Mouse (Mus musculus) B cell, adult 2 months (primary cell): ENCODE results near the gene Odf3.
A peak's percentile ranks its signal among the peaks of the same experiment; 100 is the strongest.

Source experiments
- DNase-seq, 2 experiments: peaks; one replicate each; pipeline ENCODE4 v3.0.0; 2022

The Odf3 gene

GRCm38 (mm10) chr7:140847755-140848580 is at the start of gene Odf3:
Gene Odf3 (plus strand): TSS chr7:140847805.
- no peak for DNase-seq

- no peak for DNase-seq
Measured at GRCm38 (mm10) chr7:140798212-140798611, 49.4 kb upstream of the Odf3 start.

- DNase-seq = no peak
Measured at GRCm38 (mm10) chr7:140802629-140803028, 45.0 kb upstream of the Odf3 start.

GRCm38 (mm10) chr7:140805704-140806103 is 41.9 kb upstream of the Odf3 start:
- DNase-seq = peak; percentile 22 to 27

GRCm38 (mm10) chr7:140810496-140810895 is 37.1 kb upstream of the Odf3 start:
- DNase-seq = no peak

- DNase-seq = no peak
Measured at GRCm38 (mm10) chr7:140811714-140812113, 35.9 kb upstream of the Odf3 start.

- DNase-seq = no peak
Measured at GRCm38 (mm10) chr7:140812850-140813249, 34.8 kb upstream of the Odf3 start.

GRCm38 (mm10) chr7:140820173-140820572 is 27.4 kb upstream of the Odf3 start:
- DNase-seq = no peak

GRCm38 (mm10) chr7:140821305-140821652 is 26.3 kb upstream of the Odf3 start:
- no peak for DNase-seq

GRCm38 (mm10) chr7:140821653-140822329 is 25.8 kb upstream of the Odf3 start, which contains the start of gene Zfp941:
Gene Zfp941 (minus strand): TSS chr7:140822178.
- DNase-seq = no peak

GRCm38 (mm10) chr7:140822731-140823130 is 24.9 kb upstream of the Odf3 start:
- DNase-seq = no peak

- no peak for DNase-seq
Measured at GRCm38 (mm10) chr7:140828171-140828881, 19.3 kb upstream of the Odf3 start.

GRCm38 (mm10) chr7:140831447-140831846 is 16.2 kb upstream of the Odf3 start:
- no peak for DNase-seq

- DNase-seq = no peak
Measured at GRCm38 (mm10) chr7:140833341-140833740, 14.3 kb upstream of the Odf3 start.

- no peak for DNase-seq
Measured at GRCm38 (mm10) chr7:140834968-140835757, 12.4 kb upstream of the Odf3 start, which contains the start of gene Urah. Gene Urah (plus strand): TSS chr7:140835018.

GRCm38 (mm10) chr7:140835758-140836087 is 11.9 kb upstream of the Odf3 start:
- no peak for DNase-seq

GRCm38 (mm10) chr7:140836243-140837115 is 11.1 kb upstream of the Odf3 start:
- DNase-seq = no peak

GRCm38 (mm10) chr7:140839556-140839955 is 8.0 kb upstream of the Odf3 start:
- no peak for DNase-seq

GRCm38 (mm10) chr7:140840750-140841735 is 6.6 kb upstream of the Odf3 start:
- DNase-seq = no peak

GRCm38 (mm10) chr7:140843806-140844205 is 3.8 kb upstream of the Odf3 start:
- no peak for DNase-seq
